ENCODE assay signal across 8 mouse cellular contexts in the genomic region with DNA sequence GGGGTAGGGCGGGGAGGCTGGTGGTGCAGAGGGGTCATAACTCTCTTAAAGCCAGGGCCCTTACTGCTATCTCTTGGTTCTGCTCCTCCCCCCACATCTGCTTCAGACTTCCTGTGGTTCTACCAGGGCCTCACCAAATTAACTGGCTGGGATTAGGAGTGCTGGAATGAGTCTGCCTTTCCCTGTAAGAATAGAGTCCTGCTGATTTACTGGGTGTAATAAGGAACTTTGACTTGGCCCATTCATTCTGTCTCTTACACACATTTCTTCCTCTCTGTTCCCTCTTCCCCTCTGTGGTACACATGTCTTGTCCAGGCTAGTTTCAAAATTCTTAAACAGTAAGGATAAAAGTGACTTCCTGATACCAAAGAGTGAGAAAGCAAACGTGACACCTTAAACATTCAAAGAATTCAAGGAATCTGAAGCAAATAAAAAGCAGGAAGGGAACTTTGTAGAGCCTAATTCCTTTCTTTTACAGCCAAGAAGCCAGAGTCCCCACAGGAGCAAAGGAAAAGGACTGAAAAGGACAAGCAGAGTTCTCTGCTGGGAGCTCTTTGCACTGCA. TPM values are rescaled to one million over a fixed set of nuclear protein-coding genes. Genes with fewer than 3 reads are reported as not detected.
DNase-seq lines count a peak whose midpoint lies in the region; ATAC-seq lines count a peak whose summit lies in the region.

No protein-coding gene starts in this region.

- peaks cover 12% of the 10 kb centered on the region for H3K4me1 ChIP-seq in lung, embryonic 15.5 days
- H3K4me1 ChIP-seq in embryonic facial prominence, embryonic 11.5 days (ENCODE audit: control insufficient read depth, insufficient read depth, low read length), result peaks cover 6% of the 10 kb centered on the region
- H3K4me1 ChIP-seq in stomach, embryonic 14.5 days (ENCODE audit: control insufficient read depth, insufficient read depth, low read length), result peaks cover 15% of the 10 kb centered on the region

- peak overlapping the region; percentile 87 for H3K27ac ChIP-seq in lung, embryonic 15.5 days
- H3K27ac ChIP-seq in embryonic facial prominence, embryonic 11.5 days (replicated peaks; ENCODE audit: low read depth, low read length), result peak overlapping the region; percentile 31
- peak overlapping the region; percentile 67 for H3K27ac ChIP-seq in stomach, embryonic 14.5 days (ENCODE audit: low read length)

- ATAC-seq in lung, embryonic 15.5 days (ENCODE audit: borderline replicate concordance, extremely low read depth, low FRiP score, low TSS enrichment), result peak; percentile 45; the same call in 1 of the 2 replicates
- no peak for ATAC-seq in embryonic facial prominence, embryonic 11.5 days (replicated peaks; ENCODE audit: insufficient number of reproducible peaks, low FRiP score, low TSS enrichment, low read depth)
- no peak for ATAC-seq in stomach, embryonic 14.5 days (ENCODE audit: insufficient number of reproducible peaks, insufficient read depth, low FRiP score, low read depth)

- no peak overlapping the region for H3K4me3 ChIP-seq in lung, embryonic 15.5 days
- H3K4me3 ChIP-seq in embryonic facial prominence, embryonic 11.5 days (ENCODE audit: low read depth, low read length), result no peak overlapping the region
- H3K4me3 ChIP-seq in stomach, embryonic 14.5 days (ENCODE audit: low read depth, low read length), result no peak overlapping the region

- H3K36me3 ChIP-seq in lung, embryonic 15.5 days, result no peaks in the 10 kb centered on the region
- H3K36me3 ChIP-seq in embryonic facial prominence, embryonic 11.5 days (replicated peaks; ENCODE audit: control insufficient read depth, insufficient read depth, low read depth, low read length), result no peaks in the 10 kb centered on the region
- no peaks in the 10 kb centered on the region for H3K36me3 ChIP-seq in stomach, embryonic 14.5 days (ENCODE audit: control insufficient read depth, insufficient read depth, low read length)

- no peak for DNase-seq in lung, adult 18-20 months
- DNase-seq in embryonic facial prominence, embryonic 11.5 days (ENCODE audit: low spot score), result peak; percentile 37
- peak; percentile 13 for DNase-seq in kidney, postnatal 14 days
- DNase-seq in B cell, adult 2 months, result no peak
- DNase-seq in right cerebral cortex, postnatal 14 days, result no peak
- DNase-seq in adrenal gland, adult 2 months, result no peak

- 13% methylated on average over 2 of the region's 2 CpGs for WGBS in lung, embryonic 15.5 days
- WGBS in embryonic facial prominence, embryonic 11.5 days, result 6% methylated on average over 2 of the region's 2 CpGs
- 17% methylated on average over 2 of the region's 2 CpGs for WGBS in stomach, embryonic 14.5 days

- H3K9ac ChIP-seq in lung, embryonic 15.5 days, result no peak overlapping the region
- no peak overlapping the region for H3K9ac ChIP-seq in embryonic facial prominence, embryonic 11.5 days (replicated peaks; ENCODE audit: low read length)
- no peak overlapping the region for H3K9ac ChIP-seq in stomach, embryonic 14.5 days (replicated peaks; ENCODE audit: low read depth, low read length)

- H3K27me3 ChIP-seq in lung, embryonic 15.5 days, result no peaks in the 10 kb centered on the region
- H3K27me3 ChIP-seq in embryonic facial prominence, embryonic 11.5 days (ENCODE audit: control insufficient read depth, insufficient read depth, low read length), result no peaks in the 10 kb centered on the region
- no peaks in the 10 kb centered on the region for H3K27me3 ChIP-seq in stomach, embryonic 14.5 days (ENCODE audit: control insufficient read depth, insufficient read depth, low read length)

- H3K4me2 ChIP-seq in lung, embryonic 15.5 days, result no peak overlapping the region
- no peak overlapping the region for H3K4me2 ChIP-seq in embryonic facial prominence, embryonic 11.5 days (ENCODE audit: low read depth, low read length)
- H3K4me2 ChIP-seq in stomach, embryonic 14.5 days (replicated peaks; ENCODE audit: low read depth, low read length), result no peak overlapping the region

- H3K9me3 ChIP-seq in lung, embryonic 15.5 days, result no peaks in the 10 kb centered on the region
- no peaks in the 10 kb centered on the region for H3K9me3 ChIP-seq in embryonic facial prominence, embryonic 11.5 days (replicated peaks; ENCODE audit: control insufficient read depth, low read length)
- H3K9me3 ChIP-seq in stomach, embryonic 14.5 days (ENCODE audit: control insufficient read depth, low read depth, low read length), result no peaks in the 10 kb centered on the region

RNA-seq across cellular contexts. Expression of gene Lpar6, which starts 3.1 kb away (rescaled TPM):
- 14.4 TPM in 2 replicates for polyA plus RNA-seq in lung, embryonic 15.5 days (2015; fragmentation: Nextera tagmentation; extraction: Ambion mirVana)
- polyA plus RNA-seq in embryonic facial prominence, embryonic 11.5 days (2014; fragmentation: Nextera tagmentation; extraction: Ambion mirVana), result 19.0 and 22.4 TPM in 2 replicates
- polyA plus RNA-seq in stomach, embryonic 14.5 days (2014; fragmentation: Nextera tagmentation; extraction: Ambion mirVana), result 15.5 and 16.3 TPM in 2 replicates
- 1 to 10 TPM; 3.5 to 6.7 TPM for total RNA-seq in adrenal gland, adult 2 months (2021)
- polyA plus RNA-seq in adrenal gland, adult 2 months (2012; rRNA removed), result 0.79 and 0.89 TPM in 2 replicates

Comparison
In these comparisons a context has a peak if more than half of its experiments do, and no peak if none do; other contexts are left out.
1. H3K27ac ChIP-seq: peak in every context shown above with its lines; median percentile 87 in lung, embryonic 15.5 days; 67 in stomach, embryonic 14.5 days; 31 in embryonic facial prominence, embryonic 11.5 days.
2. DNase-seq: peak in embryonic facial prominence, embryonic 11.5 days (single experiment) and kidney, postnatal 14 days (single experiment); none in lung, adult 18-20 months (0 of 2), B cell, adult 2 months (0 of 2), right cerebral cortex, postnatal 14 days (single experiment) and adrenal gland, adult 2 months (single experiment).